Mouse (Mus musculus) intestine, postnatal 0 days (tissue): ENCODE data around the gene Cwf19l2. TPM values are rescaled to one million over a fixed set of nuclear protein-coding genes. Genes with fewer than 3 reads are reported as not detected.
"Not testable (repeated sequence)": the region's sequence is repeated elsewhere in the genome, so short reads cannot be mapped to it uniquely, and the experiment has no call there.

ENCODE experiments used
- ATAC-seq: fragments of 200-750 bp; cut with Nextera tagmentation; 2 replicates; pipeline ENCODE4 v1.8.0; 2017; ENCODE audit warnings: mild to moderate bottlenecking, moderate TSS enrichment, moderate library complexity
- H3K27ac ChIP-seq: fragments of 300-500 bp; sonication (generic); 2 replicates; pipeline ENCODE4 v1.5.1; 2014; ENCODE audit warnings: mild to moderate bottlenecking, low read depth, low read length, moderate library complexity
- H3K27me3 ChIP-seq: fragments of 300-500 bp; sonication (generic); replicated peaks from 2 replicates; pipeline ENCODE4 v1.6.1; 2014; ENCODE audit warnings: low read length, mixed read lengths; ENCODE audit not compliant: control insufficient read depth, insufficient read depth
- H3K36me3 ChIP-seq: fragments of 300-500 bp; sonication (generic); 2 replicates; pipeline ENCODE4 v1.6.1; 2014; ENCODE audit warnings: mild to moderate bottlenecking, moderate library complexity; ENCODE audit not compliant: control insufficient read depth, insufficient read depth
- H3K4me1 ChIP-seq: fragments of 300-500 bp; sonication (generic); replicated peaks from 2 replicates; pipeline ENCODE4 v1.6.1; 2014; ENCODE audit warnings: antibody characterized with exemption, low read length, mixed read lengths; ENCODE audit not compliant: control insufficient read depth, insufficient read depth
- H3K4me2 ChIP-seq: fragments of 300-500 bp; sonication (generic); replicated peaks from 2 replicates; pipeline ENCODE4 v1.6.1; 2014; ENCODE audit warnings: low read depth, mild to moderate bottlenecking, moderate library complexity
- H3K4me3 ChIP-seq: fragments of 300-500 bp; sonication (generic); 2 replicates; pipeline ENCODE4 v1.5.1; 2014; ENCODE audit warnings: low read depth, low read length
- H3K9ac ChIP-seq: fragments of 300-500 bp; sonication (generic); 2 replicates; pipeline ENCODE4 v1.6.1; 2014; ENCODE audit warnings: mild to moderate bottlenecking, low read depth, low read length
- H3K9me3 ChIP-seq: fragments of 300-500 bp; sonication (generic); 2 replicates; pipeline ENCODE4 v1.6.1; 2016; ENCODE audit warnings: mixed run types; ENCODE audit not compliant: control insufficient read depth
- CTCF ChIP-seq: sonication (generic); IDR thresholded peaks from 2 replicates; pipeline ENCODE4 v1.5.1; 2016; ENCODE audit warnings: low read depth, mild to moderate bottlenecking, control low read depth, antibody characterized with exemption, moderate library complexity
- WGBS: fragments of 180-500 bp; shearing (Covaris S2); extraction: QIAGEN DNeasy Blood & Tissue Kit; methylation state at CpG from one replicate; pipeline ENCODE4 v1.1.7; 2014; 5-methylcytosine and 5-hydroxymethylcytosine counted together
- polyA plus RNA-seq: library from polyadenylated mRNA; unstranded; fragments of >200 nt; fragmentation: Nextera tagmentation; extraction: Ambion mirVana; gene quantifications from 2 replicates; pipeline ENCODE4 v1.2.1, GENCODE M21; 2015

Gene Cwf19l2
- 6.5 and 7.3 TPM in 2 replicates for polyA plus RNA-seq

DNA sequence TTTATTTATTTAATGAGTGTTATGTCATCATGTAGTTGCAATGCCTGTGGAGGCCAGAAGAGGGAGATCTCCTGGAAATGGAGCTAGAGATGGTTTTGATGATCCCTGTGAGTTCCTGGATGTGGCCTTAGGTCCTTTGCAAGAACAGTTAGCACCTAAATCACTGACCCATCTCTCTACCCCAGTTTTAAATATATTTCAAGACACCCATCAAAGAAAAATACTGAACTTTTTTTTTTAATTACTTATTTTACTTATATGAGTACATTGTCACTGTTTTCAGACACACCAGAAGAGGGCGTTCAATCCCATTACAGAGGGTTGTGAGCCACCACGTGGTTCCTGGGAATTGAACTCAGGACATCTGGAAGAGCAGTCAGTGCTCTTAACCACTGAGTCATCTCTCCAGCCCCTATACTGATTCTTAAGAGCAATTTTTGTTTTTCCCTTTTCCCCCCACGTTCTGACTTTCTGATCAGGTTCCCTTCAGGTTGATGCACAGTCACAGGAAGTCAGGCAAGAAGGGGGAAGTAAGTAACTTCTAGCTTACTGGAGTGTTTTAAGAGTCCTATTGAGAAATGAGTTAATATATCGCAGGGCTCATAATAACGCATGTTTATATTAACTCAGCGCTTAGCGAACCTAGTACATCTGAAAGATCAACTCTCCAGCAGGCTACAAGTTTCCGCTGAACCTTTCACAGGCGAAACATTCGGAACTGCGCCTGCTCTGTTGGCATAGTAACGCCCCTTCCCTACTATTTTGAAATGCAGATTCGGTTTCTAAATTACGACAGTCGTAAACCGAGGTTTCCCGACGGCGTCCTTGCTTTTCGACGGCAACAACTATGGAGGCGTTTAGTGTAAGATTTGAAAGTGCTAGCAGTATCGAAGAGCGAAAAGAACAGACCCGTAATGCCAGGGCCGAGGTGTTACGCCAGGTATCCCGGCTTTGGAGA is at the start of gene Cwf19l2:
Gene Cwf19l2, plus strand, starts transcription at position 342 of the 958 bp plus-strand sequence.
- H3K4me3 ChIP-seq = peak within 1 kb of the TSS; percentile 75
- under 1% methylated on average over 28 of the region's 28 CpGs for whole genome bisulfite sequencing
- H3K4me2 ChIP-seq = peak within 1 kb of the TSS; percentile 71
- no peaks in the 10 kb centered on the region for H3K36me3 ChIP-seq
- H3K27ac ChIP-seq = peak within 1 kb of the TSS; percentile 57
- peak within 1 kb of the TSS; percentile 78 for H3K9ac ChIP-seq
- no peaks in the 10 kb centered on the region for H3K4me1 ChIP-seq
- H3K9me3 ChIP-seq = no peaks in the 10 kb centered on the region
- TF ChIP-seq CTCF = peak; percentile 68
- peak; percentile 90 for ATAC-seq
- H3K27me3 ChIP-seq = no peaks in the 10 kb centered on the region

DNA sequence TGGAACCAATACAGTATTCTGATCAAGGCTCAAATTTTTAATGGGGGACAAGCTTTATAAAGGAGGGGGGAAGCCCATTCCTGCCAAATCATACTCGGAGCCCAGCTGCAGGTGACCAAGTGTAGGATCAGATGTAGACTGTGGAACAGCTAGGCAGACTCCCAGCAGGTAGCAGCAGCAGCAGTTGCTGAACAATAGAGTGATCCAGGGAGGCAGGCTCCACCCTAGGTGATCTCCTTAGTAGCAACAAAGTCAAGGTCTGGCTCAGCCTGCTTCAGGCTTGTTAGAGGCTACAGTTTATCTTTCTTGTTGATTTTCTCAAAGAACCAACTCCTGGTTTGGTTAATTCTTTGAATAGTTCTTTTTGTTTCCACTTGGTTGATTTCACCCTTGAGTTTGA is 27.1 kb upstream of the Cwf19l2 start:
- not testable (repeated sequence) for H3K4me3 ChIP-seq, ATAC-seq, H3K4me2 ChIP-seq, H3K9me3 ChIP-seq, H3K4me1 ChIP-seq, H3K27me3 ChIP-seq, H3K9ac ChIP-seq, H3K27ac ChIP-seq
- peaks cover 10% of the 10 kb centered on the region for H3K36me3 ChIP-seq
- 70% methylated on average over 1 of the region's 1 CpGs for WGBS

DNA sequence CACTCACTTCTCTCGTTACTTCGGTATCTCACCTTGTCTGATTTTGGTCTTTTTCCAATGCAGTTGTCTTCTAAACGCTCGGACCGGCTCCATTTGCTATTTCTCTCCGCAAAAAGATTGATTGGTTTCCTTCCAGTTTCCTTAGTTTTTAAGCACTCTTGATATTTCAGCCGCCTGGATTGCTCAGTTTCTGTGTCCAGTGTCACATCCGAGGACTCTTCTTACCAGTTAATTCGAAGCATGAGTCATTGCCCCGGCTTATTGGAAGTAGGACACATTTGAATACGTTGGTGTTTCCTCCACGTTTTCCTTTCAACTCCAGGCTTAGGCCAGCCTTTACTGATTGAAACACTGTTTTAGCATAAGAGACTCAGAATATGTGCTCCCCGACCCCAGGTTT is 980 bp downstream of the Cwf19l2 start:
- Histone ChIP-seq H3K4me2 (peak overlapping the region; percentile 71), H3K36me3 (no peaks in the 10 kb centered on the region), H3K9ac (peak overlapping the region; percentile 78), H3K9me3 (no peaks in the 10 kb centered on the region), H3K4me1 (no peaks in the 10 kb centered on the region), H3K4me3 (peak overlapping the region; percentile 75), H3K27me3 (no peaks in the 10 kb centered on the region), H3K27ac (peak overlapping the region; percentile 57)
- no peak for TF ChIP-seq CTCF
- WGBS = 1% methylated on average over 13 of the region's 13 CpGs
- ATAC-seq = peak; percentile 13; the same call in 1 of the 2 replicates

DNA sequence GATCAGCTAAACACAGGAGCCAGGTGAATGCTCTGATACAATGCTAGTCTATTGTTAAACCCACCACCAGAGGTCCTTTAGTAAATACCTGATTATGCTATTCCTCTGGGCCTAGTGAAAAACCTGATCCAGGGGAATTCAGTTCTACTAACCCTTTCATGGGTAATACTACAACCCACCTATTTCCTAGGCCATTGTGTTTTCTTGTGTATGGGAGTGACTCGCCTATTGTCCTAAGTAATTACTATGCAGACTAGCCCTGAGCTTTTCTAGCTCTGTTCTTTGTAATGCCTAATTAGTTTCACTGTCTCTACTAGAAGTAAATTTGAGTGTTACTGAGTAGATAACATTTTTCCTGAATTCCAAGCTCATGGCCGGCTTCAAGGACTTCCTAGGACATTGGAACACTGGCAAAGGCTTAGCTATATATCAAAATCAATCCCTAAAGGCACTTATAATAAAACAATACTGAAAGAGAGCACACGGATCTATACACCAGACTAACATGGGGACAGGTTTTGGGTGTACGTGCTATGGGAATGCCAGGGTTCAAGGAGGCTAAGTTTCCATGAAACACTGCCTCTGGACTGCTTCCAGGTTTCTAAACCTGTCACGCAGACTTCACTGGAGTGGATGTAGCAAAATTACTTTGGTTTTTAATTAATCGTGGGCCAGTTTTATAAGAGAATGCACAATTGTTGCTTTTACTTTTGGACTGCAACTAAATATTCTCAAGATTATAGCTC is 36.3 kb downstream of the Cwf19l2 start:
- ATAC-seq, H3K9me3 ChIP-seq, H3K9ac ChIP-seq, H3K4me2 ChIP-seq, H3K4me1 ChIP-seq, H3K27me3 ChIP-seq, H3K4me3 ChIP-seq, H3K36me3 ChIP-seq, H3K27ac ChIP-seq: not testable (repeated sequence)
- WGBS = 91% methylated on average over 6 of the region's 6 CpGs

DNA sequence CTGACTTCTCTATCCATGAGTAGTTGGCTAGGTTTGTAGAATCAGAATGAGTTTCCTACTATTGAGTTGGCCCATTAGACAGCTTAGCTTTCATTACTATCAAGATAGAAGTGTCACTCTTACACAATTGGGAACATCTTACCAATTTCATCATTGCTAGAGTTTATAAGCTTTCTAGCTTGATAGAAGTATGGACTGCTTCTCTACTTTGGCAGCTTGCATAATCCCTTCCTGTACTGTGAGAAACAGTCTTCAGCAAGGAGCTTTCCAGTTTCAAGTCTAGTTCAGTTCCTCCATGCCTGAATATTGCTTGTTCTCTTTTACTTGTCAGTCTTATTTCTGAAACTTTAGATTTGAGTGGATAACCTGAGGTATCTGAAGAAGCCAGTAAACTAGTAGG is 68.5 kb downstream of the Cwf19l2 start:
- Histone ChIP-seq H3K4me3 (no peak overlapping the region), H3K9me3 (no peaks in the 10 kb centered on the region), H3K9ac (no peak overlapping the region), H3K36me3 (peaks cover 7% of the 10 kb centered on the region; the same call in 1 of the 2 replicates), H3K4me1 (no peaks in the 10 kb centered on the region), H3K4me2 (no peak overlapping the region), H3K27me3 (no peaks in the 10 kb centered on the region), H3K27ac (no peak overlapping the region)
- TF ChIP-seq CTCF = no peak
- ATAC-seq = no peak

DNA sequence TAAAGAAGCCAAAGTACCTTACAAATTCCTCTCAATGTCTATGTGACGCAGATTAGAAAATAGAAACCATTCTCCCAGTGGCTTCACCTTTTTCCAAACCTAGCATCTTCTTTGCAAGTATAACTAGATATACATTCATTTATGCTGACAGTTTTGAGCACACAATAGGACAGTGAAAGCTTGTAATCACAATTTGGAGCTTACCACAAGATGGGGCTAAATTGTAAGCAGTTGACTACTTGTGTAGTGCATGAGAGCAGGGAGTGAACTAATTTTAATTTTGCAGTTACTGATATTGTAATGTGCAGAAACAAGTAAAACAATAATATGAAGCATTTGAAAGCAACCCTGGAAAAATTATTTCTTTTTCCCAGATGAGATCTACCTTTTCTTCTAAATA is 115.3 kb downstream of the Cwf19l2 start:
- no peak overlapping the region for H3K4me3 ChIP-seq
- ATAC-seq = no peak
- H3K27ac ChIP-seq = no peak overlapping the region
- H3K9ac ChIP-seq = no peak overlapping the region
- no peaks in the 10 kb centered on the region for H3K27me3 ChIP-seq
- peak; percentile 22; the same call in 1 of the 2 replicates for TF ChIP-seq CTCF
- WGBS = 93% methylated on average over 1 of the region's 1 CpGs
- H3K9me3 ChIP-seq = no peaks in the 10 kb centered on the region
- no peaks in the 10 kb centered on the region for H3K4me1 ChIP-seq
- no peaks in the 10 kb centered on the region for H3K36me3 ChIP-seq
- H3K4me2 ChIP-seq = no peak overlapping the region
